10 mouse cellular contexts compared by ENCODE assay signal in the genomic region with DNA sequence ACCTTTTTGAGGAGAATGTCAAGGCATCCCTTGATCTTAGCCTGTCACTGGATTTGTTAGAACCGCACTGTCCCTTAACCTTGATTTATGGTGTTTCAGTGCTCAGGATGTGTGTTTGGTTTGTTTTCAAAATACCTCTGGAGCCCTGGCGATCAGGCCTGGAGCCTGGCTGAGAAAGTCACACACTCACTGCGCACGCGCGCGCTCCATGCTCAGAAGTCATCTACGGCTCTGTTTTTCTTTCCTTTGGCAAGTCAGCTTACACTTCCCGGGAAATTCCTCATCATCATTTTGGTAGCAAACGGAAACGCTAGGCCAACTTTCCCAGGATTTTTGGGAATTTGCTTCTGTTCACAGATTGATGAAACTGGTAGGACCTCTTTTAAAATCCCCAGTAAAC.
DNase-seq lines count a peak whose midpoint lies in the region; ATAC-seq and TF ChIP-seq lines count a peak whose summit lies in the region.
"Had no signal": no experiment of that assay in that cellular context is flagged by ENCODE, and none has a peak within 500 bp of the region (broad histone marks: within the 10 kb centered on the region; RNA-seq: fewer than 3 reads in every experiment).

No protein-coding gene starts in this region.

- no peaks in the 10 kb centered on the region for H3K9me3 ChIP-seq in kidney, postnatal 0 days (replicated peaks; ENCODE audit: low read length)
- no peaks in the 10 kb centered on the region for H3K9me3 ChIP-seq in neural tube, embryonic 14.5 days (ENCODE audit: control insufficient read depth, low read length)
- no peaks in the 10 kb centered on the region for H3K9me3 ChIP-seq in forebrain, embryonic 10.5 days

- H3K4me1 ChIP-seq in kidney, postnatal 0 days (replicated peaks; ENCODE audit: insufficient read depth, low read length), result 0 out of 2 replicates have a peak, but pooled peaks cover 3% of the 10 kb centered on the region
- peaks cover 10% of the 10 kb centered on the region; the same call in 1 of the 2 replicates for H3K4me1 ChIP-seq in neural tube, embryonic 14.5 days (ENCODE audit: control insufficient read depth, insufficient read depth, low read length)
- H3K4me1 ChIP-seq in forebrain, embryonic 10.5 days, result peaks cover 40% of the 10 kb centered on the region

- ATAC-seq in kidney, postnatal 0 days (replicated peaks; ENCODE audit: low FRiP score, low read depth), result no peak
- ATAC-seq in neural tube, embryonic 14.5 days (ENCODE audit: low read depth), result no peak

- H3K9ac ChIP-seq in kidney, postnatal 0 days (ENCODE audit: low read depth, low read length), result no peak overlapping the region
- H3K9ac ChIP-seq in neural tube, embryonic 14.5 days (replicated peaks; ENCODE audit: low read depth, low read length), result no peak overlapping the region

- DNase-seq in layer of hippocampus, adult 2 months (ENCODE audit: low spot score in 2 of 2), result no peak
- no peak for DNase-seq in layer of hippocampus, adult 9-11 months
- peak; percentile 34 for DNase-seq in embryo, embryonic 9.5 days (ENCODE audit: extremely low spot score)
- DNase-seq in kidney, postnatal 0 days (ENCODE audit: low spot score), result peak; percentile 58
- DNase-seq in forebrain, embryonic 10.5 days (ENCODE audit: extremely low spot score, low spot score), result no peak
- no peak for DNase-seq in cerebellum, adult 18-20 months
- no peak for DNase-seq in layer of hippocampus, adult 11-12 months (ENCODE audit: low spot score)
- DNase-seq: right cerebral cortex, postnatal 4 days had no signal

- peak overlapping the region; percentile 61 for H3K27ac ChIP-seq in layer of hippocampus, adult 2 months
- no peak overlapping the region for H3K27ac ChIP-seq in kidney, postnatal 0 days
- H3K27ac ChIP-seq in neural tube, embryonic 14.5 days (ENCODE audit: low read depth, low read length), result no peak overlapping the region
- no peak overlapping the region for H3K27ac ChIP-seq in forebrain, embryonic 10.5 days

- no peak overlapping the region; the same call in 1 of the 2 replicates for H3K4me3 ChIP-seq in layer of hippocampus, adult 2 months
- H3K4me3 ChIP-seq in kidney, postnatal 0 days (replicated peaks; ENCODE audit: low read depth, low read length), result peak overlapping the region; percentile 13; the same call in 1 of the 2 replicates
- no peak overlapping the region for H3K4me3 ChIP-seq in neural tube, embryonic 14.5 days (ENCODE audit: low read depth, low read length)
- H3K4me3 ChIP-seq in forebrain, embryonic 10.5 days, result no peak overlapping the region

- H3K27me3 ChIP-seq in kidney, postnatal 0 days (ENCODE audit: insufficient read depth, low read length), result no peaks in the 10 kb centered on the region
- H3K27me3 ChIP-seq in neural tube, embryonic 14.5 days (ENCODE audit: control insufficient read depth, insufficient read depth, low read length), result no peaks in the 10 kb centered on the region
- no peaks in the 10 kb centered on the region for H3K27me3 ChIP-seq in forebrain, embryonic 10.5 days (ENCODE audit: poor library complexity, severe bottlenecking)

- no peak for TF ChIP-seq CTCF in layer of hippocampus, adult 2 months (conservative IDR thresholded peaks at IDR 0.05)
- TF ChIP-seq CTCF in kidney, postnatal 0 days (IDR thresholded peaks at IDR 0.05; ENCODE audit: low read depth), result no peak

- WGBS in kidney, postnatal 0 days, result 40% methylated on average over 11 of the region's 11 CpGs
- WGBS in neural tube, embryonic 14.5 days, result 63% methylated on average over 11 of the region's 11 CpGs
- WGBS in forebrain, embryonic 10.5 days, result 91% methylated on average over 11 of the region's 11 CpGs

- H3K4me2 ChIP-seq in kidney, postnatal 0 days (ENCODE audit: low read length), result peak overlapping the region; percentile 36
- H3K4me2 ChIP-seq in neural tube, embryonic 14.5 days (ENCODE audit: low read depth, low read length), result 0 out of 2 replicates have a peak overlapping the region, but pooled peaks have one; percentile 17
- H3K4me2 ChIP-seq: midbrain, embryonic 11.5 days had no signal

- H3K36me3 ChIP-seq in kidney, postnatal 0 days (ENCODE audit: insufficient read depth, low read length), result no peaks in the 10 kb centered on the region
- no peaks in the 10 kb centered on the region for H3K36me3 ChIP-seq in neural tube, embryonic 14.5 days (ENCODE audit: control insufficient read depth, insufficient read depth, low read length)
- no peaks in the 10 kb centered on the region for H3K36me3 ChIP-seq in forebrain, embryonic 10.5 days (replicated peaks)

Comparison
In these comparisons a context has a peak if more than half of its experiments do, and no peak if none do; other contexts are left out.
1. DNase-seq: peak in embryo, embryonic 9.5 days (single experiment) and kidney, postnatal 0 days (single experiment); none in layer of hippocampus, adult 2 months (0 of 2), layer of hippocampus, adult 9-11 months (single experiment), forebrain, embryonic 10.5 days (single experiment), cerebellum, adult 18-20 months (0 of 2) and layer of hippocampus, adult 11-12 months (single experiment).